ENCODE assay signal across 15 mouse cellular contexts in genomic region chr4:33465871-33466270, GRCm38 (mm10).
DNase-seq lines count a peak whose midpoint lies in the region; ATAC-seq and TF ChIP-seq lines count a peak whose summit lies in the region.
"Had no signal": no experiment of that assay in that cellular context is flagged by ENCODE, and none has a peak within 500 bp of the region (broad histone marks: within the 10 kb centered on the region; RNA-seq: fewer than 3 reads in every experiment).

No protein-coding gene starts in this region.

- no peak for TF ChIP-seq EP300 in liver, postnatal 0 days (IDR thresholded peaks at IDR 0.05; ENCODE audit: low read depth)
- no peak for TF ChIP-seq EP300 in stomach, postnatal 0 days (optimal IDR thresholded peaks at IDR 0.05)

- peak; percentile 52; the same call in 1 of the 2 replicates for ATAC-seq in heart, embryonic 11.5 days (replicated peaks; ENCODE audit: insufficient number of reproducible peaks, low FRiP score, low TSS enrichment)
- ATAC-seq in liver, postnatal 0 days, result 0 out of 2 replicates have a peak, but pooled peaks have one; percentile 11
- ATAC-seq in stomach, postnatal 0 days (ENCODE audit: low FRiP score, low TSS enrichment), result 0 out of 2 replicates have a peak, but pooled peaks have one; percentile 61
- ATAC-seq: forebrain, embryonic 16.5 days had no signal

- no peaks in the 10 kb centered on the region for H3K9me3 ChIP-seq in heart, embryonic 11.5 days (replicated peaks; ENCODE audit: control insufficient read depth, low read length)
- no peaks in the 10 kb centered on the region for H3K9me3 ChIP-seq in liver, postnatal 0 days (ENCODE audit: low read length)
- no peaks in the 10 kb centered on the region for H3K9me3 ChIP-seq in stomach, postnatal 0 days (ENCODE audit: control insufficient read depth, low read length)
- H3K9me3 ChIP-seq: embryonic facial prominence, embryonic 12.5 days; neural tube, embryonic 12.5 days had no signal

- no peak overlapping the region for H3K4me2 ChIP-seq in heart, embryonic 11.5 days
- H3K4me2 ChIP-seq in liver, postnatal 0 days (ENCODE audit: low read depth, low read length), result peak overlapping the region; percentile 28
- no peak overlapping the region for H3K4me2 ChIP-seq in stomach, postnatal 0 days (replicated peaks; ENCODE audit: low read depth)
- H3K4me2 ChIP-seq: embryonic facial prominence, embryonic 12.5 days; neural tube, embryonic 12.5 days had no signal

- intact Hi-C loops in left cerebral cortex, postnatal 14 days (cut with DNase I), result no loop called here

- no peak for TF ChIP-seq CTCF in liver, postnatal 0 days (IDR thresholded peaks at IDR 0.05; ENCODE audit: low read depth)
- TF ChIP-seq CTCF in stomach, postnatal 0 days (IDR thresholded peaks at IDR 0.05; ENCODE audit: low read depth), result no peak

- no peak overlapping the region for H3K4me3 ChIP-seq in heart, embryonic 11.5 days (ENCODE audit: low read depth, low read length)
- no peak overlapping the region for H3K4me3 ChIP-seq in liver, postnatal 0 days (ENCODE audit: low read depth, low read length)
- no peak overlapping the region for H3K4me3 ChIP-seq in stomach, postnatal 0 days (ENCODE audit: low read depth, low read length)
- H3K4me3 ChIP-seq: embryonic facial prominence, embryonic 12.5 days; neural tube, embryonic 12.5 days had no signal

- no peaks in the 10 kb centered on the region; the same call in 1 of the 2 replicates for H3K4me1 ChIP-seq in heart, embryonic 11.5 days (ENCODE audit: control insufficient read depth, insufficient read depth, low read length)
- H3K4me1 ChIP-seq in liver, postnatal 0 days (ENCODE audit: insufficient read depth), result peaks cover 22% of the 10 kb centered on the region
- no peaks in the 10 kb centered on the region for H3K4me1 ChIP-seq in stomach, postnatal 0 days (replicated peaks; ENCODE audit: control insufficient read depth, insufficient read depth)
- H3K4me1 ChIP-seq: embryonic facial prominence, embryonic 12.5 days; neural tube, embryonic 12.5 days had no signal

- peak overlapping the region; percentile 83 for H3K27ac ChIP-seq in heart, embryonic 11.5 days (ENCODE audit: low read depth, low read length)
- H3K27ac ChIP-seq in liver, postnatal 0 days (ENCODE audit: low read depth), result peak overlapping the region; percentile 89
- H3K27ac ChIP-seq in stomach, postnatal 0 days (replicated peaks), result no peak overlapping the region
- H3K27ac ChIP-seq: embryonic facial prominence, embryonic 12.5 days; neural tube, embryonic 12.5 days had no signal

- DNase-seq in heart, postnatal 4 days, result no peak
- peak; percentile 7 for DNase-seq in urinary bladder, postnatal 14 days (ENCODE audit: low spot score)
- DNase-seq in urinary bladder, adult 2 months (ENCODE audit: low spot score), result no peak
- peak; percentile 22 for DNase-seq in liver, postnatal 0 days
- DNase-seq in stomach, postnatal 0 days (ENCODE audit: low spot score), result no peak
- no peak for DNase-seq in T-cell, adult 2 months (ENCODE audit: low spot score)
- no peak for DNase-seq in left cerebral cortex, postnatal 14 days (ENCODE audit: low spot score in 2 of 2)
- DNase-seq: cerebellum, postnatal 10 days; gastrocnemius, postnatal 36 days; kidney, adult 18-20 months; midbrain, embryonic 14.5 days had no signal

- H3K9ac ChIP-seq in heart, embryonic 11.5 days (ENCODE audit: low read depth, low read length), result no peak overlapping the region
- no peak overlapping the region for H3K9ac ChIP-seq in liver, postnatal 0 days (replicated peaks)
- H3K9ac ChIP-seq in stomach, postnatal 0 days (ENCODE audit: low read length), result no peak overlapping the region
- H3K9ac ChIP-seq: embryonic facial prominence, embryonic 12.5 days; neural tube, embryonic 12.5 days had no signal

- WGBS in heart, embryonic 11.5 days (ENCODE audit: insufficient replicate concordance), result 89% methylated on average over 3 of the region's 3 CpGs
- 79% methylated on average over 3 of the region's 3 CpGs for WGBS in liver, postnatal 0 days (ENCODE audit: insufficient replicate concordance)
- 71% methylated on average over 3 of the region's 3 CpGs for WGBS in stomach, postnatal 0 days

- peaks cover 2% of the 10 kb centered on the region; the same call in 1 of the 2 replicates for H3K36me3 ChIP-seq in heart, embryonic 11.5 days (ENCODE audit: control insufficient read depth, insufficient read depth, low read length)
- no peaks in the 10 kb centered on the region for H3K36me3 ChIP-seq in liver, postnatal 0 days (replicated peaks; ENCODE audit: insufficient read depth, low read length)
- H3K36me3 ChIP-seq in stomach, postnatal 0 days (ENCODE audit: control insufficient read depth, insufficient read depth, low read length), result no peaks in the 10 kb centered on the region

- H3K27me3 ChIP-seq in heart, embryonic 11.5 days (ENCODE audit: control insufficient read depth, insufficient read depth, low read length), result no peaks in the 10 kb centered on the region
- no peaks in the 10 kb centered on the region for H3K27me3 ChIP-seq in liver, postnatal 0 days (ENCODE audit: insufficient read depth, low read length)
- no peaks in the 10 kb centered on the region for H3K27me3 ChIP-seq in stomach, postnatal 0 days (ENCODE audit: control insufficient read depth, insufficient read depth, low read length)
- H3K27me3 ChIP-seq: embryonic facial prominence, embryonic 12.5 days; neural tube, embryonic 12.5 days had no signal

Comparison
In these comparisons a context has a peak if more than half of its experiments do, and no peak if none do; other contexts are left out.
1. DNase-seq: peak in urinary bladder, postnatal 14 days (single experiment) and liver, postnatal 0 days (single experiment); none in heart, postnatal 4 days (single experiment), urinary bladder, adult 2 months (single experiment), stomach, postnatal 0 days (single experiment), T-cell, adult 2 months (single experiment) and left cerebral cortex, postnatal 14 days (0 of 2).
2. ATAC-seq: peak in every context shown above with its lines; median percentile 61 in stomach, postnatal 0 days; 52 in heart, embryonic 11.5 days; 11 in liver, postnatal 0 days.